Mouse (Mus musculus): ENCODE data around the gene Mum1.

DNA sequence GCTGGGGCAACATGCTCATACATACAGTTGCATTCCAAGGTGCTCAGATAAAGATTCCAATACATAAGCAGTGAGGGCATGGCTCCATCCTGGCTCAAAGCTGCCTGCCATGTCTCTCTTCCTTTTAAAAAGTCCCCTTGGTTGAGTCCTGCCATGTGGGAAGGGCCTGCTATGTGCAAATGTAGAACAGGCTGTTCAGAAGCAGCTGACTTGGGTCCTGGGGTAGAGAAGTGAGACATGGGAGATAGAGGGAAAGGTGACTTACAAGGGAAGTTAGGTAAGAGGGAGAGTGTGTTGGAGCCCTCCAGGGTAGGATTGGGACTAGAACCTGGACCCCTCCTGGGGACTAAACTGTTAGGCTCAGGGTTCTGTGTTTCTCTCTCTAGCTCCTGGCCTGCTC lies 25.8 kb downstream of the Mum1 start:
- TF ChIP-seq POLR2A (IDR thresholded peaks at IDR 0.05; ENCODE audit: borderline replicate concordance, insufficient read depth, low read length) (no peak), CTCF (IDR thresholded peaks at IDR 0.05; ENCODE audit: borderline replicate concordance, insufficient read depth, low read depth, low read length) (no peak)

All from cerebellum, adult 2 months (tissue).